Comparison of ENCODE assay signal across 18 mouse cellular contexts in genomic region chr17:88810807-88811206, GRCm38 (mm10). TPM values are rescaled to one million over a fixed set of nuclear protein-coding genes. Genes with fewer than 3 reads are reported as not detected.
"Had no signal": no experiment of that assay in that cellular context is flagged by ENCODE, and none has a peak within 500 bp of the region (broad histone marks: within the 10 kb centered on the region; RNA-seq: fewer than 3 reads in every experiment).

No protein-coding gene starts in this region.

- H3K4me1 ChIP-seq: limb, embryonic 12.5 days; limb, embryonic 15.5 days; liver, embryonic 13.5 days had no signal

- DNase-seq: kidney, adult 2 months; kidney, postnatal 25 days; layer of hippocampus, adult 9-11 months; liver, embryonic 13.5 days; midbrain, embryonic 14.5 days; right cerebral cortex, adult 18-20 months; right cerebral cortex, postnatal 25 days; thymus, adult 18-20 months; thymus, postnatal 36 days had no signal

- ATAC-seq: intestine, postnatal 0 days had no signal

- H3K4me2 ChIP-seq: limb, embryonic 12.5 days; limb, embryonic 15.5 days; liver, embryonic 13.5 days; midbrain, embryonic 11.5 days had no signal

- H3K9me3 ChIP-seq: limb, embryonic 12.5 days; limb, embryonic 15.5 days; liver, embryonic 13.5 days had no signal

- H3K4me3 ChIP-seq: layer of hippocampus, adult 2 months; limb, embryonic 12.5 days; limb, embryonic 15.5 days; liver, embryonic 13.5 days had no signal

- H3K9ac ChIP-seq: limb, embryonic 12.5 days; limb, embryonic 15.5 days; liver, embryonic 13.5 days had no signal

- H3K27me3 ChIP-seq: limb, embryonic 12.5 days; limb, embryonic 15.5 days; liver, embryonic 13.5 days had no signal

- H3K27ac ChIP-seq: kidney, postnatal 0 days; layer of hippocampus, adult 2 months; limb, embryonic 12.5 days; limb, embryonic 15.5 days; liver, embryonic 13.5 days had no signal

- H3K36me3 ChIP-seq: limb, embryonic 12.5 days; limb, embryonic 15.5 days; liver, embryonic 13.5 days had no signal

RNA-seq across cellular contexts. Expression of gene Lhcgr, which starts 19.0 kb away (rescaled TPM):
- total RNA-seq: megakaryocyte-erythroid progenitor cell, adult 5-6 weeks had no signal
- polyA plus RNA-seq: intestine, postnatal 0 days; large intestine, adult 2 months; liver, embryonic 13.5 days; liver, embryonic 16.5 days had no signal
